Mouse (Mus musculus): ENCODE measurements around the gene Deaf1.
"Not testable (repeated sequence)": the region's sequence is repeated elsewhere in the genome, so short reads cannot be mapped to it uniquely, and the experiment has no call there.

Deaf1 gene

DNA sequence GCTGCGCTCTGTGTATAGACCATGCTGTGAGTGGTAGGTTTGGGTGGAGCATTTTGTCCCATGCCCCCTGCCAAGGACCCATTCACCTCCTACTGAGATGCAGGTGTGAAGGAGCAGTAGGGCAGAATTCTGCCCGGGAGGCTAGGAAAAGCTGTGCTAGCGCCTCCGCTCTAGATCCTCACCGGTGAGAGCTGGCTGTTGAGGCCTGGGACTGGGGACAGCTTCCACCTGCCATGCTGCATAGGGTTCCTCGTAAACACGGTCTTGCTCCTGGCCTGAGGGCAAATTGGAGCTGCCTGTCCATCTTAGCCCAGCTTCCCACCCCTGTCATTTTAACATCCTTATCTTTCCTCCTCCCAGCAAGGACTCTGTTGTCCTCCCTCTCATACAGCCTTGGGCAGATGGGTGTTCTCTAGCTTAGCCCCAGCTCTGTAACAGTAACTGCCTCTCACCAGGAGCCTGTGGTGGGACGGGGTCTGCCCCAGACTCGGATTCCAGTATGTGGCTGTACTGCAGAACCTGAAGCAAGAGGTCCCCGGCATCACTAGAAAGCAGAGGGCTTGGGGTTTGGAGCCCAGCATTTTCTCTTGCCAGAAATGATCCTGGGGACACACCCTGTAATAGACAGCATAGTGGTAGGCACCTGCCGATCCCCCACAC is 63.3 kb downstream of the Deaf1 start:
- DNase-seq (ENCODE audit: low read depth, low spot score): no peak

DNA sequence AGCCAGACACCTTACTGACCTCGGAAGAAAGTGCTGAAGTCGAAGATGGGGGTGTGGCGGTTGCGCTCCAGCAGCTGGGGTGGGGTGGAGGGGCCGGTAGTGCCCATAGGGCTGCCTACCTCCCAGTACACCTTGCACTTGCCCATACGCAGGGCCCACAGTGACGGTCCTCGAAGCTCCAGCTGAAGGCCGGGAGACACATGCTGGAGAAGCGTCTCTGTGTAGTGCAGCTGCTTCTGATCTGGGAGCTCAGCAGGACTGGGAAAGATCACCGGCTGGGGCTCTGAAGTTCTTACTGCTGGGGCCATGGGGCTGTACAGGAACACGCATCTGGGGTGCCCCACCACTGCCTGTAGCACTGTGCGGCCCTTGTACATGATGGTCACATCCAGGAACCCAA is 63.9 kb downstream of the Deaf1 start:
- no peak for DNase-seq (ENCODE audit: low read depth, low spot score)

- no peak for DNase-seq (ENCODE audit: low read depth, low spot score)
These were observed 66.0 kb downstream of the Deaf1 start for GRCm38 (mm10) chr7:141261480-141261879.

DNA sequence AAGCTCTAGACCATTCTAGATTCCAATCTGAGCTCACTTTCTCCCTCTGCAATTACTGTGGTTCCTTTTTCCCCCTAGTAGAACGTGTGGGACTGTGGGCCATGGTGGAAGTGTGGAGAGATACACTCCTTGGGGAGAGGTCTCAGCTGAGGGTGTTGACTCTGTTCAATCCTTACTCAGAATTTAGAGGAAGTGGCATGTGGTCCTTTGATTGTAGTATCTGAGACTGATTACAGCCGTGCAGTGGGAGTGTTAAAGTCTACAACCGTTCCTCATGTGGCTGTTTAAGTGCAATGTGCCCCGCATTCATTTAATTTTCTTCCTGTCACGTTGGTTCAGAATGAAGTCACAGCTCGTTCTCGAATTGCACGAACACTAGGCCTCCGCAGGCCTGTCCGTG is 71.3 kb downstream of the Deaf1 start:
- no peak for DNase-seq (ENCODE audit: low read depth, low spot score)

GRCm38 (mm10) chr7:141250486-141250885 is 77.0 kb downstream of the Deaf1 start:
- not testable (repeated sequence) for DNase-seq (ENCODE audit: low read depth, low spot score)

All from mesoderm, embryonic 11.5 days (tissue).